Mouse (Mus musculus): ENCODE measurements around the gene Phf11a. TPM values are rescaled to one million over a fixed set of nuclear protein-coding genes. Genes with fewer than 3 reads are reported as not detected.
"Not testable (repeated sequence)": the region's sequence is repeated elsewhere in the genome, so short reads cannot be mapped to it uniquely, and the experiment has no call there.

The Phf11a gene
- not detected in 2 replicates for polyA plus RNA-seq (2014; fragmentation: Nextera tagmentation; extraction: Ambion mirVana)

- not testable (repeated sequence) for H3K4me1 ChIP-seq (ENCODE audit: control insufficient read depth, insufficient read depth, low read length); H3K4me2 ChIP-seq (ENCODE audit: low read depth); H3K9me3 ChIP-seq (ENCODE audit: control insufficient read depth, low read length); H3K36me3 ChIP-seq (ENCODE audit: control insufficient read depth, insufficient read depth, low read length); H3K4me3 ChIP-seq (ENCODE audit: low read depth, low read length); ATAC-seq (ENCODE audit: insufficient read depth, low FRiP score, low TSS enrichment); DNase-seq (ENCODE audit: low spot score); H3K27me3 ChIP-seq (ENCODE audit: control insufficient read depth, insufficient read depth, low read length); H3K27ac ChIP-seq (ENCODE audit: low read depth, low read length); H3K9ac ChIP-seq (ENCODE audit: low read length)
- 74% methylated on average over 1 of the region's 1 CpGs for WGBS
Measured at GRCm38 (mm10) chr14:59297391-59297790, at the start of gene Phf11a. Gene Phf11a (minus strand): TSS chr14:59297522.

GRCm38 (mm10) chr14:59341189-59341588 lies 43.9 kb upstream of the Phf11a start, which contains the start of gene Phf11b:
Gene Phf11b (minus strand): TSS chr14:59341351.
- not testable (repeated sequence) for H3K4me3 ChIP-seq (ENCODE audit: low read depth, low read length); H3K9ac ChIP-seq (ENCODE audit: low read length); H3K27ac ChIP-seq (ENCODE audit: low read depth, low read length); H3K9me3 ChIP-seq (ENCODE audit: control insufficient read depth, low read length); ATAC-seq (ENCODE audit: insufficient read depth, low FRiP score, low TSS enrichment); DNase-seq (ENCODE audit: low spot score); H3K27me3 ChIP-seq (ENCODE audit: control insufficient read depth, insufficient read depth, low read length); H3K36me3 ChIP-seq (ENCODE audit: control insufficient read depth, insufficient read depth, low read length); H3K4me2 ChIP-seq (ENCODE audit: low read depth); H3K4me1 ChIP-seq (ENCODE audit: control insufficient read depth, insufficient read depth, low read length)
- 68% methylated on average over 1 of the region's 1 CpGs for WGBS

GRCm38 (mm10) chr14:59339541-59339940 lies 42.2 kb upstream of the Phf11a start:
- no peaks in the 10 kb centered on the region for H3K36me3 ChIP-seq (ENCODE audit: control insufficient read depth, insufficient read depth, low read length)
- DNase-seq (ENCODE audit: low spot score) = no peak
- 94% methylated on average over 1 of the region's 1 CpGs for WGBS
- no peaks in the 10 kb centered on the region for H3K4me1 ChIP-seq (ENCODE audit: control insufficient read depth, insufficient read depth, low read length)
- H3K9me3 ChIP-seq (ENCODE audit: control insufficient read depth, low read length) = no peaks in the 10 kb centered on the region
- H3K9ac ChIP-seq (ENCODE audit: low read length) = no peak overlapping the region
- no peak for ATAC-seq (ENCODE audit: insufficient read depth, low FRiP score, low TSS enrichment)
- H3K27ac ChIP-seq (ENCODE audit: low read depth, low read length) = no peak overlapping the region
- H3K27me3 ChIP-seq (ENCODE audit: control insufficient read depth, insufficient read depth, low read length) = no peaks in the 10 kb centered on the region
- H3K4me2 ChIP-seq (ENCODE audit: low read depth) = no peak overlapping the region
- H3K4me3 ChIP-seq (ENCODE audit: low read depth, low read length) = no peak overlapping the region

- not testable (repeated sequence) for H3K27me3 ChIP-seq (ENCODE audit: control insufficient read depth, insufficient read depth, low read length); ATAC-seq (ENCODE audit: insufficient read depth, low FRiP score, low TSS enrichment); H3K4me3 ChIP-seq (ENCODE audit: low read depth, low read length)
Measured at GRCm38 (mm10) chr14:59336056-59336455, 38.7 kb upstream of the Phf11a start.

GRCm38 (mm10) chr14:59330499-59330898 lies 33.2 kb upstream of the Phf11a start:
- H3K27me3 ChIP-seq (ENCODE audit: control insufficient read depth, insufficient read depth, low read length); H3K4me1 ChIP-seq (ENCODE audit: control insufficient read depth, insufficient read depth, low read length); H3K36me3 ChIP-seq (ENCODE audit: control insufficient read depth, insufficient read depth, low read length); H3K9me3 ChIP-seq (ENCODE audit: control insufficient read depth, low read length); H3K9ac ChIP-seq (ENCODE audit: low read length); H3K27ac ChIP-seq (ENCODE audit: low read depth, low read length); H3K4me3 ChIP-seq (ENCODE audit: low read depth, low read length); H3K4me2 ChIP-seq (ENCODE audit: low read depth); ATAC-seq (ENCODE audit: insufficient read depth, low FRiP score, low TSS enrichment): not testable (repeated sequence)
- peak; percentile 10 for DNase-seq (ENCODE audit: low spot score)
- 58% methylated on average over 3 of the region's 3 CpGs for WGBS

More at GRCm38 (mm10) chr14:59336056-59336455, 38.7 kb upstream of the Phf11a start:
- not testable (repeated sequence) for H3K36me3 ChIP-seq (ENCODE audit: control insufficient read depth, insufficient read depth, low read length); H3K4me1 ChIP-seq (ENCODE audit: control insufficient read depth, insufficient read depth, low read length); H3K9me3 ChIP-seq (ENCODE audit: control insufficient read depth, low read length); H3K9ac ChIP-seq (ENCODE audit: low read length); H3K4me2 ChIP-seq (ENCODE audit: low read depth); DNase-seq (ENCODE audit: low spot score); H3K27ac ChIP-seq (ENCODE audit: low read depth, low read length)
- 78% methylated on average over 3 of the region's 3 CpGs for WGBS

GRCm38 (mm10) chr14:59319970-59320369 lies 22.6 kb upstream of the Phf11a start:
- not testable (repeated sequence) for H3K9me3 ChIP-seq (ENCODE audit: control insufficient read depth, low read length); DNase-seq (ENCODE audit: low spot score); ATAC-seq (ENCODE audit: insufficient read depth, low FRiP score, low TSS enrichment); H3K27me3 ChIP-seq (ENCODE audit: control insufficient read depth, insufficient read depth, low read length); H3K4me3 ChIP-seq (ENCODE audit: low read depth, low read length); H3K27ac ChIP-seq (ENCODE audit: low read depth, low read length); H3K4me2 ChIP-seq (ENCODE audit: low read depth); H3K36me3 ChIP-seq (ENCODE audit: control insufficient read depth, insufficient read depth, low read length); H3K4me1 ChIP-seq (ENCODE audit: control insufficient read depth, insufficient read depth, low read length); H3K9ac ChIP-seq (ENCODE audit: low read length)
- WGBS = 87% methylated on average over 6 of the region's 6 CpGs

GRCm38 (mm10) chr14:59319036-59319435 lies 21.7 kb upstream of the Phf11a start:
- H3K27me3 ChIP-seq (ENCODE audit: control insufficient read depth, insufficient read depth, low read length); H3K9ac ChIP-seq (ENCODE audit: low read length); H3K4me3 ChIP-seq (ENCODE audit: low read depth, low read length); H3K36me3 ChIP-seq (ENCODE audit: control insufficient read depth, insufficient read depth, low read length); ATAC-seq (ENCODE audit: insufficient read depth, low FRiP score, low TSS enrichment); H3K27ac ChIP-seq (ENCODE audit: low read depth, low read length); H3K4me2 ChIP-seq (ENCODE audit: low read depth); H3K9me3 ChIP-seq (ENCODE audit: control insufficient read depth, low read length); H3K4me1 ChIP-seq (ENCODE audit: control insufficient read depth, insufficient read depth, low read length); DNase-seq (ENCODE audit: low spot score): not testable (repeated sequence)
- WGBS = 91% methylated on average over 3 of the region's 3 CpGs

GRCm38 (mm10) chr14:59291769-59292168 lies 5.6 kb downstream of the Phf11a start:
- H3K27me3 ChIP-seq (ENCODE audit: control insufficient read depth, insufficient read depth, low read length); H3K9ac ChIP-seq (ENCODE audit: low read length); DNase-seq (ENCODE audit: low spot score); H3K36me3 ChIP-seq (ENCODE audit: control insufficient read depth, insufficient read depth, low read length); H3K9me3 ChIP-seq (ENCODE audit: control insufficient read depth, low read length); H3K27ac ChIP-seq (ENCODE audit: low read depth, low read length); ATAC-seq (ENCODE audit: insufficient read depth, low FRiP score, low TSS enrichment); H3K4me1 ChIP-seq (ENCODE audit: control insufficient read depth, insufficient read depth, low read length); H3K4me2 ChIP-seq (ENCODE audit: low read depth); H3K4me3 ChIP-seq (ENCODE audit: low read depth, low read length): not testable (repeated sequence)

GRCm38 (mm10) chr14:59274961-59275360 lies 22.4 kb downstream of the Phf11a start:
- not testable (repeated sequence) for H3K9ac ChIP-seq (ENCODE audit: low read length); H3K27me3 ChIP-seq (ENCODE audit: control insufficient read depth, insufficient read depth, low read length); H3K36me3 ChIP-seq (ENCODE audit: control insufficient read depth, insufficient read depth, low read length); DNase-seq (ENCODE audit: low spot score); H3K4me2 ChIP-seq (ENCODE audit: low read depth); H3K4me3 ChIP-seq (ENCODE audit: low read depth, low read length); ATAC-seq (ENCODE audit: insufficient read depth, low FRiP score, low TSS enrichment); H3K9me3 ChIP-seq (ENCODE audit: control insufficient read depth, low read length); H3K4me1 ChIP-seq (ENCODE audit: control insufficient read depth, insufficient read depth, low read length); H3K27ac ChIP-seq (ENCODE audit: low read depth, low read length)
- WGBS = 85% methylated on average over 4 of the region's 4 CpGs

All from neural tube, embryonic 11.5 days (tissue).